Mouse (Mus musculus): Measurements from ENCODE around the gene 2610528J11Rik.

- no peak for TF ChIP-seq CTCF (IDR thresholded peaks at IDR 0.05; ENCODE audit: low read depth)
- no peak for TF ChIP-seq EP300 (IDR thresholded peaks at IDR 0.05; ENCODE audit: low read depth)
Observed at GRCm38 (mm10) chr4:118516699-118517496, 9.9 kb upstream of the 2610528J11Rik start.

Data from heart, postnatal 0 days (tissue).